Mouse (Mus musculus): Measurements from ENCODE around the gene Cldn14. TPM values are rescaled to one million over a fixed set of nuclear protein-coding genes. Genes with fewer than 3 reads are reported as not detected.

The Cldn14 gene
- polyA plus RNA-seq, 1 experiment: 0.42 TPM

DNA sequence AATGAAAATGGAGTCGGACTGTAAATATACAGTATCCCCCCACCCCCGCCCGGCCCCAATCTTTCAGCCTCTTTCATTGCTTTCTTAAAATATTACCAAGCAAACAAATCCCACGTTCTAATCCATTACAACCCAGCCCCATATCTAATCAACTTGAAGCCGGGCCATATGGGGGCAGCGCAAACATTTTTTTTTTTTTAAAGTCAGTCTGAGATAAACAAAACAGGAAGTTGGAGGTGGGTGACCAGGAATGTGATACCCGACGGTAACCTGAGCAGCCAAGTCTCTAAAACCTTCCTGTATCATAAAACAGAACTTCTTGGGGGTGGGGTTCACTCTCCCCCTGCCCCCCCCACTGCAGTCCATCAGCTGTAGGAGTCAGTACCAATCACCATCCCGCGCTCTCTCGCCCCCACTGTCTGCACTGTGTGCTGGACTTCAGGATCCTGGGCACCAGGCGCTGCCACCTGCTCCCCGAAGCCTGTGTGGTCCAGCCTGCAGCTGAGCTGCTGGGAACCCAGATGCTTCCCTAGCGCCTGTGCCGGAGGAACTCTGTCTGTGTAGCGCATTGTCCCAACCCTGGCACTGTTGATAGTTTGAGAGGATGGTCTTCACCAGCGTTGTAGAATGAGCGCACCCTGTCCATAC is 32.6 kb upstream of the Cldn14 start:
- Histone ChIP-seq H3K9me3 (replicated peaks; ENCODE audit: control insufficient read depth, insufficient read depth, low read length, poor library complexity, severe bottlenecking) (no peaks in the 10 kb centered on the region), H3K4me3 (ENCODE audit: low read depth, low read length) (0 out of 2 replicates have a peak overlapping the region, but pooled peaks have one; percentile 11), H3K36me3 (ENCODE audit: control insufficient read depth, insufficient read depth, low read length, poor library complexity, severe bottlenecking) (no peaks in the 10 kb centered on the region), H3K27me3 (ENCODE audit: control insufficient read depth, insufficient read depth, low read length, poor library complexity, severe bottlenecking) (no peaks in the 10 kb centered on the region; the same call in 1 of the 2 replicates), H3K4me1 (ENCODE audit: control insufficient read depth, insufficient read depth, low read length) (no peaks in the 10 kb centered on the region), H3K9ac (ENCODE audit: low read depth, poor library complexity, severe bottlenecking) (no peak overlapping the region), H3K27ac (ENCODE audit: insufficient read depth, low read length) (no peak overlapping the region)
- TF ChIP-seq POLR2A (IDR thresholded peaks at IDR 0.05; ENCODE audit: insufficient read depth, low read length): no peak
- no peak for TF ChIP-seq CTCF (IDR thresholded peaks at IDR 0.05; ENCODE audit: low read depth, low read length)
- no peak for TF ChIP-seq EP300 (IDR thresholded peaks at IDR 0.05; ENCODE audit: insufficient read depth, low read depth, low read length)

DNA sequence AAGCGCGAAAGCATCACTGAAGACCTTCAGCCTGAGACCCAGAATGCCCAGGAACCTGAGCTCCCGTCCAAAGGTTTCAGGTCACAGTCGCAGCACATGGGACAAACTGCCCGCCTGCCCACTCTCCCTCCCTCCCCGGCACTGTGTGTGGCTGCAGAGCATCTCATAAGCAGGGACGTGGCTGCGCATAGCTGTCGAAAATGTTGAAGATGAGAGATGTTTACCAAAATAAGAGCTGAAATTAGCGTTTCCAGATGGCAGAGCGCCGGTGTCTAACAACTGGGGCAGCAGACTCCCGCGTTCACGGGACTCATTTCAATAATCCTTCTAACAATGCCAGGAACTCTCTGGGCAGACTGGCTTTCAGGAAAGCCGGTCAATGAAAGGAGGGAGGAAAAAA is 31.8 kb upstream of the Cldn14 start:
- Histone ChIP-seq H3K27me3 (ENCODE audit: control insufficient read depth, insufficient read depth, low read length, poor library complexity, severe bottlenecking) (no peaks in the 10 kb centered on the region; the same call in 1 of the 2 replicates), H3K4me3 (ENCODE audit: low read depth, low read length) (no peak overlapping the region), H3K4me1 (ENCODE audit: control insufficient read depth, insufficient read depth, low read length) (no peaks in the 10 kb centered on the region), H3K27ac (ENCODE audit: insufficient read depth, low read length) (no peak overlapping the region), H3K9ac (ENCODE audit: low read depth, poor library complexity, severe bottlenecking) (no peak overlapping the region), H3K36me3 (ENCODE audit: control insufficient read depth, insufficient read depth, low read length, poor library complexity, severe bottlenecking) (no peaks in the 10 kb centered on the region), H3K9me3 (replicated peaks; ENCODE audit: control insufficient read depth, insufficient read depth, low read length, poor library complexity, severe bottlenecking) (no peaks in the 10 kb centered on the region)
- TF ChIP-seq EP300 (IDR thresholded peaks at IDR 0.05; ENCODE audit: insufficient read depth, low read depth, low read length) (no peak), CTCF (IDR thresholded peaks at IDR 0.05; ENCODE audit: low read depth, low read length) (no peak), POLR2A (IDR thresholded peaks at IDR 0.05; ENCODE audit: insufficient read depth, low read length) (no peak)

DNA sequence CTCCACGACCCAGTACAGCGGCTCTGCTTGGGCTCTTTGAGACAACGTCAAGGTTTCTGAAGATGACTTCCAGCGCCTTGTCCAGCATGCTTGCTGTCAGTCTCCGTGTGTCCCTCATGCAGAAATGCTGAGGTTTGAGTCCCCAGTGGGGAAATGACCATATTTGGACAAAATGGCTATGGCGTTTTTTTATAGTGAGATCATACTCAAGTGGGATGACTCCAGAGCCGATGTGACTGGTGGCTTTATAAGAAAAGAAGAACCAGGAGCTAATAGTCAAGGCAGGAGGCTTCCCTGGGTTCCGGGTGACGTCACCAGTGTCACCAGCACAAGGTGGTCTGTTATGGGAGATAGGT is 30.3 kb upstream of the Cldn14 start:
- Histone ChIP-seq H3K27ac (ENCODE audit: insufficient read depth, low read length) (no peak overlapping the region), H3K27me3 (ENCODE audit: control insufficient read depth, insufficient read depth, low read length, poor library complexity, severe bottlenecking) (no peaks in the 10 kb centered on the region; the same call in 1 of the 2 replicates), H3K4me3 (ENCODE audit: low read depth, low read length) (no peak overlapping the region), H3K4me1 (ENCODE audit: control insufficient read depth, insufficient read depth, low read length) (no peaks in the 10 kb centered on the region), H3K9me3 (replicated peaks; ENCODE audit: control insufficient read depth, insufficient read depth, low read length, poor library complexity, severe bottlenecking) (no peaks in the 10 kb centered on the region), H3K9ac (ENCODE audit: low read depth, poor library complexity, severe bottlenecking) (no peak overlapping the region), H3K36me3 (ENCODE audit: control insufficient read depth, insufficient read depth, low read length, poor library complexity, severe bottlenecking) (no peaks in the 10 kb centered on the region)
- TF ChIP-seq EP300 (IDR thresholded peaks at IDR 0.05; ENCODE audit: insufficient read depth, low read depth, low read length) (no peak), POLR2A (IDR thresholded peaks at IDR 0.05; ENCODE audit: insufficient read depth, low read length) (no peak), CTCF (IDR thresholded peaks at IDR 0.05; ENCODE audit: low read depth, low read length) (no peak)

DNA sequence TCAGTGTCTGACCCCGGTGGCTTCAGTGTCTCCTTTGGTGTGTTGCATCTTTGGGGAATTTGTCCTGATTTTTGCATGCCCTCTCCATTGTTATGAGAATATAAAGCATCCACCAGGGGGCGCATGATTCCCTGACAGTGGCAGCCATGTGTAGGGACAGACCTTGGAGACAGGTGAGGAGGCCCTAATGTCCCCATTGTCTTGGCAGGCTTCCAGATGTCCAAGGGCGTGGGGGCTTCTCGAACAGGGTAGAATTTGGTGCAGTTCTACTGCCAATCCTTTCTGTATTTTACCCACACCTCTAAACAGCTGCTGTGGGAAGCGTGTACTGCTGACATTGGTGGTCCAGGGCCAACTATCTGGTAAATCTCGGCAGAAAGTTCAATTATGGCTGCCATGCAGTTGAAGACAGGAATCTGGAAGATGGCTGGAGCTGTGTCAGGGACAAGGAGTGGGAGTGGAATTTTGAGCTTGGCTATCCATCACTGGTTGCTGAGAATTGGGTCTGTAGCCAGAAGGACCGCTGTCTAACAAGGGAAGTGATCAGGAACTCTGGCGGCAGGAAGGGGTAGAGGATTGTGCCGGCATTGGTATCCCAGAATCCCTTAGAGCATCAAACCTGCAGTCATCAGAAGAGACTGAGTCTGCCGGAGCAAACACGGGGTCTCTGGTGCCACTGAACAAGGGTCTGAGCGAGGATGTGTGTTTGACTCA is 29.8 kb upstream of the Cldn14 start:
- H3K4me3 ChIP-seq (ENCODE audit: low read depth, low read length): no peak overlapping the region
- H3K9ac ChIP-seq (ENCODE audit: low read depth, poor library complexity, severe bottlenecking): no peak overlapping the region
- no peaks in the 10 kb centered on the region; the same call in 1 of the 2 replicates for H3K27me3 ChIP-seq (ENCODE audit: control insufficient read depth, insufficient read depth, low read length, poor library complexity, severe bottlenecking)
- H3K9me3 ChIP-seq (replicated peaks; ENCODE audit: control insufficient read depth, insufficient read depth, low read length, poor library complexity, severe bottlenecking): no peaks in the 10 kb centered on the region
- H3K27ac ChIP-seq (ENCODE audit: insufficient read depth, low read length): no peak overlapping the region
- H3K36me3 ChIP-seq (ENCODE audit: control insufficient read depth, insufficient read depth, low read length, poor library complexity, severe bottlenecking): no peaks in the 10 kb centered on the region
- H3K4me1 ChIP-seq (ENCODE audit: control insufficient read depth, insufficient read depth, low read length): no peaks in the 10 kb centered on the region
- TF ChIP-seq EP300 (IDR thresholded peaks at IDR 0.05; ENCODE audit: insufficient read depth, low read depth, low read length): 0 out of 2 replicates have a peak, but pooled peaks have one; percentile 11
- TF ChIP-seq CTCF (IDR thresholded peaks at IDR 0.05; ENCODE audit: low read depth, low read length): peak; percentile 75
- TF ChIP-seq POLR2A (IDR thresholded peaks at IDR 0.05; ENCODE audit: insufficient read depth, low read length): no peak

DNA sequence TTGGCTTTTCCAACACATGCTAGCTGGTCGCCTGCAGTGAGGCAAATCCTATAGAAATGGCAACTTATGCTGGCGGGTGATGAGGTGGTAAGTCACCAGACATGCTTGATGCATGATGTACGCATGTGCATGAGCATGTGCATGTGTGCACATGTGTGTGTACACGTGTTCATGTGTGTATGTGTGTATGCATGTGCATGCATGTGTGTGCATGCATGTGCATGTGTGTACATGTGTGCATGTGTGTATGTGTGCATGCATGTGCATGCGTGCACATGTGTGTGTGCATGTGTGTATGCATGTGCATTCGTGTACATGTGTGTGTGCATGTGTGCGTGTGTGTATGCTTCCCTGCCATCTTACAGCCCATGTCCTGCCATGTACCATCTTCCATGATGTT is 28.6 kb upstream of the Cldn14 start:
- Histone ChIP-seq H3K27ac (ENCODE audit: insufficient read depth, low read length) (no peak overlapping the region), H3K9ac (ENCODE audit: low read depth, poor library complexity, severe bottlenecking) (no peak overlapping the region), H3K4me1 (ENCODE audit: control insufficient read depth, insufficient read depth, low read length) (no peaks in the 10 kb centered on the region), H3K36me3 (ENCODE audit: control insufficient read depth, insufficient read depth, low read length, poor library complexity, severe bottlenecking) (no peaks in the 10 kb centered on the region), H3K4me3 (ENCODE audit: low read depth, low read length) (no peak overlapping the region), H3K9me3 (replicated peaks; ENCODE audit: control insufficient read depth, insufficient read depth, low read length, poor library complexity, severe bottlenecking) (no peaks in the 10 kb centered on the region), H3K27me3 (ENCODE audit: control insufficient read depth, insufficient read depth, low read length, poor library complexity, severe bottlenecking) (no peaks in the 10 kb centered on the region; the same call in 1 of the 2 replicates)
- TF ChIP-seq POLR2A (IDR thresholded peaks at IDR 0.05; ENCODE audit: insufficient read depth, low read length) (no peak), CTCF (IDR thresholded peaks at IDR 0.05; ENCODE audit: low read depth, low read length) (no peak), EP300 (IDR thresholded peaks at IDR 0.05; ENCODE audit: insufficient read depth, low read depth, low read length) (no peak)

DNA sequence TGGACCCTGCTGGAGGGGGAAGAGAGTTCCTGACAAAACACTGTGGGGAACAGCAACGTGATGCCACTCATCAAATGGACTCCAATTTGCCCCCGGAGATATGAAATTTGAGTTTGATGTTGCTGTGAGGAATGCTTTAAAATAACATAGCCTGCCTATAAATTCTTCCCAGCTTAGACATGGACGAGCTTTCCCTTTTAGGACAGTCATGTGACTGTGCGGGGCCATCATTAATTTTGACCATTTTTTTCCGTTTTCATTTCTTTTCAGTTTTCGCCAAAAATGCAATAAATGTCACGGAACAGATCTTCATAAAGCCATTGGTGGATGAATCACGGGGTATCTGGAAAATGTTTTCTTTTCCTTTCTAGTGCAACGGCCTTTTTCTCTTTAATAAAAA is 25.5 kb upstream of the Cldn14 start:
- Histone ChIP-seq H3K27me3 (ENCODE audit: control insufficient read depth, insufficient read depth, low read length, poor library complexity, severe bottlenecking) (no peaks in the 10 kb centered on the region; the same call in 1 of the 2 replicates), H3K4me1 (ENCODE audit: control insufficient read depth, insufficient read depth, low read length) (no peaks in the 10 kb centered on the region), H3K36me3 (ENCODE audit: control insufficient read depth, insufficient read depth, low read length, poor library complexity, severe bottlenecking) (no peaks in the 10 kb centered on the region), H3K4me3 (ENCODE audit: low read depth, low read length) (no peak overlapping the region), H3K27ac (ENCODE audit: insufficient read depth, low read length) (no peak overlapping the region), H3K9ac (ENCODE audit: low read depth, poor library complexity, severe bottlenecking) (no peak overlapping the region), H3K9me3 (replicated peaks; ENCODE audit: control insufficient read depth, insufficient read depth, low read length, poor library complexity, severe bottlenecking) (no peaks in the 10 kb centered on the region)
- TF ChIP-seq EP300 (IDR thresholded peaks at IDR 0.05; ENCODE audit: insufficient read depth, low read depth, low read length) (no peak), CTCF (IDR thresholded peaks at IDR 0.05; ENCODE audit: low read depth, low read length) (no peak), POLR2A (IDR thresholded peaks at IDR 0.05; ENCODE audit: insufficient read depth, low read length) (no peak)

All from ES-Bruce4 (cell line).